Mouse (Mus musculus) stomach, embryonic 15.5 days (tissue): ENCODE data around the gene Ufc1. TPM values are rescaled to one million over a fixed set of nuclear protein-coding genes. Genes with fewer than 3 reads are reported as not detected.

Experiments used
- polyA plus RNA-seq: library from polyadenylated mRNA; unstranded; fragments of >200 nt; fragmentation: Nextera tagmentation; extraction: Ambion mirVana; gene quantifications from 2 replicates; pipeline ENCODE4 v1.2.1, GENCODE M21; 2015

Gene Ufc1
- polyA plus RNA-seq, 1 experiment from 2014 or later = 94.9 TPM

Other genes starting within 250 kb of the Ufc1 start
- 18.7 and 18.8 TPM in 2 replicates for gene Fcgr3, start 230.1 kb downstream of the Ufc1 start, polyA plus RNA-seq
- gene Cfap126, start 181.1 kb downstream of the Ufc1 start, polyA plus RNA-seq = 1.6 and 2.9 TPM in 2 replicates
- gene Sdhc, start 144.4 kb downstream of the Ufc1 start, polyA plus RNA-seq = 258 and 282 TPM in 2 replicates
- gene Mpz, start 144.3 kb downstream of the Ufc1 start, polyA plus RNA-seq = 1.8 and 2.2 TPM in 2 replicates
- gene Pcp4l1, start 98.8 kb downstream of the Ufc1 start, polyA plus RNA-seq = 29.8 and 32.8 TPM in 2 replicates
- 1.6 and 2.0 TPM in 2 replicates for gene Nr1i3, start 81.1 kb downstream of the Ufc1 start, polyA plus RNA-seq
- 22.4 and 29.0 TPM in 2 replicates for gene Tomm40l, start 72.5 kb downstream of the Ufc1 start, polyA plus RNA-seq
- 158 and 523 TPM in 2 replicates for gene Apoa2, start 70.0 kb downstream of the Ufc1 start, polyA plus RNA-seq
- 72.6 and 82.0 TPM in 2 replicates for gene Fcer1g, start 60.7 kb downstream of the Ufc1 start, polyA plus RNA-seq
- gene Adamts4, start 44.6 kb downstream of the Ufc1 start, polyA plus RNA-seq = 8.5 and 8.8 TPM in 2 replicates
- 238 and 270 TPM in 2 replicates for gene Ndufs2, start 43.6 kb downstream of the Ufc1 start, polyA plus RNA-seq
- 66.4 and 67.4 TPM in 2 replicates for gene B4galt3, start 24.7 kb downstream of the Ufc1 start, polyA plus RNA-seq
- gene Ppox, start 13.8 kb downstream of the Ufc1 start, polyA plus RNA-seq = 46.5 and 51.8 TPM in 2 replicates
- 67.8 and 69.8 TPM in 2 replicates for gene Usp21, start 7.0 kb downstream of the Ufc1 start, polyA plus RNA-seq
- 43.1 and 44.7 TPM in 2 replicates for gene Dedd, start 34.1 kb upstream of the Ufc1 start, polyA plus RNA-seq
- gene Nit1, start 50.6 kb upstream of the Ufc1 start, polyA plus RNA-seq = 42.0 and 46.4 TPM in 2 replicates
- 97.2 and 99.5 TPM in 2 replicates for gene Pfdn2, start 50.6 kb upstream of the Ufc1 start, polyA plus RNA-seq
- 1.0 and 1.8 TPM in 2 replicates for gene Klhdc9, start 65.8 kb upstream of the Ufc1 start, polyA plus RNA-seq
- gene Nectin4, start 75.1 kb upstream of the Ufc1 start, polyA plus RNA-seq = 19.3 and 26.5 TPM in 2 replicates
- gene Arhgap30, start 93.9 kb upstream of the Ufc1 start, polyA plus RNA-seq = 2.9 and 3.0 TPM in 2 replicates
- 63.3 and 66.5 TPM in 2 replicates for gene Usf1, start 116.3 kb upstream of the Ufc1 start, polyA plus RNA-seq
- gene Tstd1, start 123.8 kb upstream of the Ufc1 start, polyA plus RNA-seq = 5.3 and 5.9 TPM in 2 replicates
- gene F11r, start 142.5 kb upstream of the Ufc1 start, polyA plus RNA-seq = 108 and 121 TPM in 2 replicates
- 14.4 and 15.0 TPM in 2 replicates for gene Alyref2, start 208.5 kb upstream of the Ufc1 start, polyA plus RNA-seq
- gene Itln1, start 240.3 kb upstream of the Ufc1 start, polyA plus RNA-seq = 0.23 TPM in 1 of 2 replicates, not detected in the other